Mouse (Mus musculus): ENCODE data around the gene Fancc.

Fancc gene

DNA sequence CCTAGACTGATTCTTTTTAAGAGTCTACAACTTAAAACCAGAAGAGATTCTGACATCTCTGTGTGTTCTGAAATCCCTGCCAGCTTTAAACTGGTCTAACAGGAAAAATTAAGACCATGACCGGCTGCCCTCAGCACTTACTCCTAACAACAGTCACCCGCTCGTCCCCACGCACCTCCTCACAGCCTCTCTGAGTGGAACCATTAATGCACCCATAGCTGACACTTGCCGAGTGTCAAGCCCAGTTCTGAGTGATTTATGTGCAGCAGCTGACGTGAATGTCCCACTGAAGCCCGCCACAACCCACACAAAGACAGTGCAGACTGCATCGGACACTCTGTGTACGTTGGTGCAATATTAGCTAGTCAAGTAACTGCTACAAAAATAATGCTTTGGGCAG is 251.9 kb downstream of the Fancc start:
- DNase-seq (ENCODE audit: low spot score) = no peak

DNA sequence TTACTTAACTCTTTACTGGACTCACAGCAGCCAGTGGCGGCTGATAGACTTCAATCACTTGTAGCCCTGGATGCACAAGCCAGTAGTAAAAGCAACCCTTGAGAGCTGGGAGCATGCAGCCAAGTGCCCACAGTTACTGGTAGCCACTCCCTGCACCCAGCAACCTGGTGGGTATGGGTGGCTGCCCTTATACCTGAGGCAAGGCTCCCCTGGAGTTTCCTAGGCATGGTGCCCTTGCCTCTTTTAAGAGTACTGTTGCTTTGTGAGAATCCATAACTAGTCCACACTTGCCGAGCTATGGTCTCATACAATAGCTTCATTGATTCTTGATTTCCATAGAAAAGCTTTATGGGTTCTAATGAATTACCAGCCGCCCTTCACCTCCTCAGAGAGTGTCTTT is 252.7 kb downstream of the Fancc start:
- DNase-seq (ENCODE audit: low spot score) = no peak

DNA sequence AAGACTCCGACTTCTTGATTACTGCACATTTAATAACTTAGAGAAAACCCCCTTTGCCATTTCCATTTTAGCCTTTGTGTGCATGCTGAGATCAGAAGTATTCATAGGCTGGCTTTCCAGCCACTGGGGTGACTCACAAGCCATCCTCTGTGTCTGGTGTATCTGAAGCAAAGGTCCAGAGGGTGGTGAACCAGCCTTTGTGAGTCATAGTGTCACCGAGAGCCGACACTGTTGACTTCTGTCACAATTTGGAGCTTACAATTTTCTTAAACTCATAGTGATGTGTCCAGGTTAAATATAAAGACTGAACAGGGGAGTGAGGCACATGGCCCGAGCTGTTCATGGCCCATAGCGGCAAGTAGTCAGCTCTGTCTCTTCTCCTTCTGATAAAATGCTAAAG is 253.5 kb downstream of the Fancc start:
- DNase-seq (ENCODE audit: low spot score) = no peak

GRCm38 (mm10) chr13:63242401-63243192 is 254.5 kb downstream of the Fancc start:
- no peak for DNase-seq (ENCODE audit: low spot score)

DNA sequence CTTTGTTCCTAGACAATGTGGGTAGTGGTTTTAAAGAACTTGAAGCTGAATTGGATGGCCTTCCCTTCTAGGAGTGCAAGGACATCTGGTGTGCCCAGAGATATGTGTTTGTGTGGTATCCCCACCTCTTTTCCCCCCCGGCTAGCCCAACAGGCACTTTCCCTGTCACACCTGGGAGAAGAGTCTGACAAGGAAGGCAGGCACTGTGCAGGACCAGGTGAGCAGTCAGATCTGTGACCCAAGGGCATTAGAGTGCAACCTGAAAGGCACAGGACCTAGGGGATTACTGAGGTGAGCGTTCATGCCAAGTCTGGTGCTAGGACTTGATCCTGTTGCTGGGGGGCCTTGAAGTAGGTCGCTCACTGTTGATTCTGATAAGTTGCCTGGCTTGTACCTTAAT is 255.4 kb downstream of the Fancc start:
- no peak for DNase-seq (ENCODE audit: low spot score)

- no peak for DNase-seq (ENCODE audit: low spot score)
Observed at GRCm38 (mm10) chr13:63240835-63241234, 256.2 kb downstream of the Fancc start.

DNA sequence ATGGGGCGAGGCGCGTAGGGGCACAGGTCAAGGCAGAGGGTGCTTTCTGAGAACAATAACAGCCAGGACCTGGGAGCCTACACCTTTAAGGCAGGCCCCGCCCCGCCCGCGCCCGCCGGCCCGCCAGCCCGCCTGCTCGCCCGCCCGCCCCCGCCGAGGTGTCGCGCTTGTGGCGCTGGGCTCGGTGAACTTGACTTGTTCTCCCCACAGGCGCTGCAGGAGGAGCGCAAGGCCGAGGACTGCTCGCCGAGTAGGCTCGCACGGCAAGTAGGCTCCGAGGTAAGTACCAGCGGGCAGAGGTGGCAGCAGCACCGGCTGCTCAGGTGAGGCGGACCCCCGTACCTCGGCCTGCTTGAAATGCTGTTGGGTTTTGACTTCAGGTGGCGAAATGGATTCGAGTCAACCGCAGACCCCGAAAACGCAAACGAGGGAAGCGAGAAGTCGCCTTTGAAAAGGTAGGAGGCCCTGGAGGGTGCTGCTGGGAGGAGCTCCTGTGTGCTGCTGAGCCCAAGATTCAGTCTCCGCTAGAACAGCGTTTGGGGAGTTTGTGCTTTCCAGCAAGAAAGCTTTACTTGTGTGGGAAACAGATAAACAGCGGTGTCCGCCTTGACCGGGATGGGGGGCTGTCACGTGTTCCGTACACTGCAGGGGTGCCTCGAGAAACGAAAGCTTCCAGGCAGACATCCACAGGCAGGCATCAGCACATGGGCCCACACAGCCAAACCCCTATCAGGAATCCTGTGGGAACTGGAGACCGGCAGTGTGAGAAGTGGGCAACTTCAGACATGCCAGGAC is 257.0 kb downstream of the Fancc start:
- peak; percentile 52 for DNase-seq (ENCODE audit: low spot score)

DNA sequence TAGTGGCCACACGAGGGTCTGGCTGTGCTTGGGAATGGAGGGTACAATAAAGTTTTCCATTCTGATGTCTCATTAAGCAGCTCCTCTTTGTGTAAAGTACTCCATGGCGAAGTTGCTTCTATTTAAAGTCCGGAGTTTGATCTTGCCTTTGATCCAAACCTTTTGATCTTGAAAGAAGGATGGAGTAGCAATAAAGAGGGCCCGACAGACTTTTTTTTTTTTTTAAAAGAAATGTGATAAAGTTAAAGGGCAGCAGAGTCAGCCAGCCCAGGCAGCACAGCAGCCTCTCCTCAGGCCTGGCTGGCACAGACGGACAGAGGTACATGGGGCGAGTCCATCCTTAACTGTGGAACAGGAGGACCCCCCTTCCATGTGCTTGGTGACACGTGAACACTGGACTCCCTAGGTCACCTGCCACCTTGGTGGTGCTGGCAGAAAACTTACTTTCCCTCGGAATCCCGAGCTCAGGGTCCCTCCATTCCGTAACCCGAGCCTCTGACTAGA is 257.7 kb downstream of the Fancc start:
- peak; percentile 59 for DNase-seq (ENCODE audit: low spot score)

GRCm38 (mm10) chr13:63238045-63238444 is 259.0 kb downstream of the Fancc start:
- DNase-seq (ENCODE audit: low spot score) = no peak

DNA sequence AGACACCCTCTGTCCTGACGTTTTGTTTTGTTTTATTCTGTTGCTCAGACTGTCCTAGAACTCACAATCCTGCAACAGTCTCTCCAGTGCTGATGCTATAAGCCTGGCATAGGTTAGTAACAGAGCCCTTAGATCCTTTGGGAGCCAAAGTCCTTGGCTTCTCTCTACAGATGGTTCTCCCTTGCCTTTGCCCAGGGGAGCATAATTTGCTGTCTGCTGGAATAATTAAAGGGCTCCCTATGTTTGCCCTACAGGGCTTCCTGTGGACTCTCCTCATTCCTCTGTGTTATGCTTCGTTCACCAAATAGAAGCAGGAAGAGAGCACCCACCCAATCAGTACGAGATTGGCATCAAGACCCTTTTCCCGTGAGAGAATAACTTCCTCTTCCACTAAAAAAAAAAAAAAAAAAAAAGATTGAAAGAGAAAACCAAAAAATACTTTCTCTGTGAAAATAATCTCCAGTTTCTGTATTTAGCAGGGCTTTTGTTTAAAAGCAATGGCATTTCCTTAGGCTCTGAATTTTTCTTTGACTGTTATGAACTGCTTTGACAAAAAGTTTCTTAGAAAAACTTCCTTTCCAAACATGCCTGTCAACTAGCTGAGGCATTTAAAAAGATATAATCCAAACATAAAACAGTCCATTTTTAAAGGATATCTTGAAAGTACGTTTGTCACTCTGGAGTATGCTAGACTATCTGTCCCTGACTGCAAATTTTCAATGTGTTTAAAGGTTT is 260.8 kb downstream of the Fancc start:
- DNase-seq (ENCODE audit: low spot score) = no peak

GRCm38 (mm10) chr13:63235551-63235950 is 261.5 kb downstream of the Fancc start:
- no peak for DNase-seq (ENCODE audit: low spot score)
